Mouse (Mus musculus): Measurements from ENCODE around the gene Syt10. TPM values are rescaled to one million over a fixed set of nuclear protein-coding genes. Genes with fewer than 3 reads are reported as not detected.
A peak's percentile ranks its signal among the peaks of the same experiment; 100 is the strongest.
"Not testable (repeated sequence)": the region's sequence is repeated elsewhere in the genome, so short reads cannot be mapped to it uniquely, and the experiment has no call there.

Syt10 gene
- total RNA-seq (2021), result not detected
- long read RNA-seq, experiment 1, partial matches to known transcripts, result 0 of 1 reads
- long read RNA-seq, experiment 1, other reads (novel, unspliced or antisense), result 1 of 1 reads
- long read RNA-seq, experiment 2, result 0 reads

- DNase-seq, result peak; percentile 55
Measured at GRCm38 (mm10) chr15:89841364-89842017, at the start of gene Syt10. Gene Syt10 (minus strand): TSS chr15:89841860.

GRCm38 (mm10) chr15:89883799-89884198, 42.1 kb upstream of the Syt10 start:
- DNase-seq, result no peak

DNA sequence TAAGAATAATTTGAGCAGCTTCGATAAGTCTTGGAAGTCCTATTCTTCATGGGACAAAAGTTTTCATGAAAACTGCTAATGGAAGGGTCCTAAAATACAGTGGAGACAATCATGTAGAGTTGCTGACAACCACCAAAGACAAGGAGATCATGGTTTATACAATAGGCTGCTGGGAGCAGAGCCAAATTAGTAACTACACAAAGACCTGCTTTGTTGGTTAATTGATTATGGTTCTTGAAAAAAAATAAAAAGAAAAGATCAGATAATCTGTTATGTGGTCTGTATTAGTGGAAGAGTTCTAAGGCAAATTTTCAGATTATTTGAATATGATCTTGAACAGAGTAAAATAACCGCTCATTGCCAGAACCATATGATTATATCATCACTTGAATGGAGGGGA, 37.3 kb upstream of the Syt10 start:
- DNase-seq, result no peak

GRCm38 (mm10) chr15:89816098-89816497, 25.6 kb downstream of the Syt10 start:
- DNase-seq, result no peak

DNA sequence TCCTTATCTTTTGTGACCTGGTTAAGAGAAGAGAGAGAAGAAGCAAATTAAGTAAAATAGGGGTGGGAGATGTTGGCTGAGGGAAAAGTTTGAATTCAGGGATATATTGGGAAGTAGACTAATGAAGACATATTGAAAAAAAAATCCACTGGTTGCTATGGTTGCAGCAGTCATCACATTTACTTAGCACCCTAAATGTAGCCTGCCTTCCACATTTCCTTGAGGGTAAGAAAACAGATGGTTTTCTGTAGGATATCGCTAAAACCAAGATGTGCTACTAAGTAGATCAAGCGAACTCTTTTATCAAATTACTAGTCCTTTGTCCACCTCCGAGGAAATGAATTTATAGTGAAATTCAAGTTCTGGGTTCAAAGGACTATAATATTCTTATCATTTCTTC, 37.2 kb downstream of the Syt10 start:
- DNase-seq, result no peak

DNA sequence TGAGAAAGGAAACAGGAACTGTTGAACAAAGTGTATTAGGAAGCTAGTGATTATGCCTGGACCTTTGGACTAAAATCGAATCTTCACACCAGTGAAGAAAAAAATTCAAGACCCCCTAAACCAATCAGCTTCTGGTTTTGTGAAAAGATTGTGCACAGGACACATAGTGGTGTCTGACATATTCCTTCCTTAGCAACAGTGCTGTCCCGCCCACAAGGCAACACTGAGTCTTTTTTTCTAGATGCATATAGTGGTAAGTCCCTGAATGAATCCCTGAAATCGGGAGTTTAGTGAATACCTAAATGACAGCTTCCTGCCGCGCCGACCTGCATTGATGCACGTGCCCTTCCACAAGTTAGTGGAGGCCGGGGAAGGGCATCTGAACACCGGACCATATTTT, 61.7 kb downstream of the Syt10 start:
- DNase-seq, result no peak

DNA sequence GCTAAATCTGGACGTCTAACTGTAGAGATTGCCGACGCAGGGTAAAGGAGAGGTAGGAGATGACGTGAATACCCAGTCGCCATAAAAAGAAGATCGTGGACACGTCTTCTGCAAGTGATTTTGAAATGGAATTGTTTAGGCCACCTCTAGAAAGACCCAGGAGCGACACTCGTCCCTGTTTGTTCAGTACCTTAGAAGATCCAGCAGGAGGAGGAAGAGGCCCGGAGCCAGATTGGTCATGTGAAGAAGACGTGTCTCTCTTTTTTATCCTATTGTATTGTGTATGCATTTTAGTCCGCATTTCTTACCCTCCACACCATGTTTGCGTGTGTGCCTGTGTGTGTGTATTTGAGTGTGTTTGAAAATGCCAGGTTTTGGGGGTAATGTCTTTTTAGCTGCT, 75.6 kb downstream of the Syt10 start:
- DNase-seq, result not testable (repeated sequence)

GRCm38 (mm10) chr15:89733611-89734010, 108.0 kb downstream of the Syt10 start:
- DNase-seq, result no peak

Small RNA genes within 50 kb of the gene (microRNA-seq; reads per million reads assigned to microRNA genes)
- not detected for gene Gm24643

Other genes starting within 250 kb of the Syt10 start
- 10 to 100 TPM in 1 of 2 experiments, 1 to 10 TPM in 1; 9.2 to 11.1 TPM for gene Rabl2, start 249.9 kb downstream of the Syt10 start, total RNA-seq (2021)